ENCODE assay signal across 30 mouse cellular contexts in the genomic region with DNA sequence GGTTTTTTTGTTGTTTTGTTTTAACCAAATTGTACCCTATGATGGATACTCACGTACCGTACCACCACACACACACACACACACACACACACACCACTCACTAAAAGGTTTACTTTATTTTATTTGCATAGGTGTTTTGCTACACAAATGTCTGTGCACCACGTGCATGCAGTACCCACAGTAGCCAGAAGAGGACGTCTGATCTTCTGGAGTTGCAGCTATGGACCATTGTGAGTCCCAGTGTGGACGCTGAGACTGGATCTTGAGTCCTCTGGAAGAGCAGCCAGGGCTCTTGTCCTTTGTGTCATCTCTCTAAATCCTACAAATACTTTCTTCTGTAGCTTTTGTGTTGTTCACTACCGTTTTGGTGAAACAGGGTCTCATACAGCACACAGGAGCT.
A peak's percentile ranks its signal among the peaks of the same experiment; 100 is the strongest.
DNase-seq lines count a peak whose midpoint lies in the region; ATAC-seq and TF ChIP-seq lines count a peak whose summit lies in the region.
"Had no signal": no experiment of that assay in that cellular context is flagged by ENCODE, and none has a peak within 500 bp of the region (broad histone marks: within the 10 kb centered on the region; RNA-seq: fewer than 3 reads in every experiment).

No protein-coding gene starts in this region.

- TF ChIP-seq POLR2A in kidney, adult 2 months (IDR thresholded peaks at IDR 0.05; ENCODE audit: low read depth, low read length) = no peak

- H3K27me3 ChIP-seq in kidney, adult 2 months (replicated peaks; ENCODE audit: control insufficient read depth, insufficient read depth, low read length) = no peaks in the 10 kb centered on the region
- H3K27me3 ChIP-seq in liver, embryonic 14.5 days (ENCODE audit: control insufficient read depth, insufficient read depth, low read length) = no peaks in the 10 kb centered on the region
- no peaks in the 10 kb centered on the region for H3K27me3 ChIP-seq in E14TG2a.4 (ENCODE audit: insufficient read depth, low read length)
- H3K27me3 ChIP-seq in forebrain, embryonic 10.5 days (ENCODE audit: poor library complexity, severe bottlenecking) = peaks cover 3% of the 10 kb centered on the region; the same call in 1 of the 2 replicates
- H3K27me3 ChIP-seq: embryonic facial prominence, embryonic 12.5 days; forebrain, embryonic 15.5 days; hindbrain, embryonic 12.5 days; neural tube, embryonic 15.5 days; stomach, embryonic 15.5 days had no signal

- DNase-seq in kidney, adult 2 months = no peak
- DNase-seq in kidney, postnatal 10 days = no peak
- DNase-seq in liver, embryonic 14.5 days (ENCODE audit: low read depth in 3 of 3, low spot score in 3 of 3) = no peak
- DNase-seq in liver = no peak
- peak; percentile 7 for DNase-seq in ZHBTc4 (ENCODE audit: low read depth, low spot score)
- DNase-seq in forebrain, embryonic 10.5 days (ENCODE audit: extremely low spot score, low spot score) = no peak
- DNase-seq: adrenal gland, adult 8-10 months; cerebellum, adult 11 months; cerebellum, adult 9-10 months; cerebellum, postnatal 36 days; embryo, embryonic 11 days; gastrocnemius, postnatal 10 days; heart, postnatal 14 days; kidney, adult 9 months; kidney, postnatal 25 days; layer of hippocampus, postnatal 36 days; lung, adult 18-20 months; lung, postnatal 14 days; right cerebral cortex, postnatal 25 days; thymus, postnatal 14 days had no signal

- H3K9me3 ChIP-seq in liver, embryonic 14.5 days (ENCODE audit: control insufficient read depth, low read length) = no peaks in the 10 kb centered on the region
- no peaks in the 10 kb centered on the region for H3K9me3 ChIP-seq in E14TG2a.4 (ENCODE audit: low read length)
- H3K9me3 ChIP-seq in forebrain, embryonic 10.5 days = no peaks in the 10 kb centered on the region
- H3K9me3 ChIP-seq: embryonic facial prominence, embryonic 12.5 days; forebrain, embryonic 15.5 days; hindbrain, embryonic 12.5 days; midbrain, embryonic 13.5 days; neural tube, embryonic 15.5 days; stomach, embryonic 15.5 days had no signal

- no peak overlapping the region for H3K4me3 ChIP-seq in kidney, adult 2 months (ENCODE audit: insufficient read depth, low read depth, low read length)
- no peak overlapping the region for H3K4me3 ChIP-seq in liver, embryonic 14.5 days (ENCODE audit: insufficient read depth in 1 of 2, low read depth in 2 of 2, low read length in 2 of 2)
- no peak overlapping the region for H3K4me3 ChIP-seq in E14TG2a.4 (replicated peaks; ENCODE audit: low read length)
- no peak overlapping the region for H3K4me3 ChIP-seq in forebrain, embryonic 10.5 days
- H3K4me3 ChIP-seq: embryonic facial prominence, embryonic 12.5 days; forebrain, embryonic 15.5 days; hindbrain, embryonic 12.5 days; midbrain, embryonic 13.5 days; neural tube, embryonic 15.5 days; stomach, embryonic 15.5 days had no signal

- no peak overlapping the region for H3K9ac ChIP-seq in liver, embryonic 14.5 days (replicated peaks)
- H3K9ac ChIP-seq: embryonic facial prominence, embryonic 12.5 days; forebrain, embryonic 15.5 days; hindbrain, embryonic 12.5 days; midbrain, embryonic 13.5 days; neural tube, embryonic 15.5 days; stomach, embryonic 15.5 days had no signal

- no peaks in the 10 kb centered on the region for H3K4me1 ChIP-seq in kidney, adult 2 months (ENCODE audit: control insufficient read depth, insufficient read depth, low read length)
- no peaks in the 10 kb centered on the region for H3K4me1 ChIP-seq in liver, embryonic 14.5 days (replicated peaks; ENCODE audit: control insufficient read depth in 2 of 2, insufficient read depth in 2 of 2, low read length in 1 of 2)
- H3K4me1 ChIP-seq in E14TG2a.4 (replicated peaks; ENCODE audit: low read depth, low read length) = no peaks in the 10 kb centered on the region
- no peaks in the 10 kb centered on the region for H3K4me1 ChIP-seq in forebrain, embryonic 10.5 days
- H3K4me1 ChIP-seq: embryonic facial prominence, embryonic 12.5 days; forebrain, embryonic 15.5 days; hindbrain, embryonic 12.5 days; midbrain, embryonic 13.5 days; neural tube, embryonic 15.5 days; stomach, embryonic 15.5 days had no signal

- TF ChIP-seq EP300 in liver, embryonic 14.5 days (IDR thresholded peaks at IDR 0.05; ENCODE audit: low read depth) = no peak

- 93% methylated on average over 6 of the region's 6 CpGs for WGBS in kidney, adult 2 months
- WGBS in liver, embryonic 14.5 days (ENCODE audit: insufficient replicate concordance) = 65% methylated on average over 6 of the region's 6 CpGs
- 90% methylated on average over 6 of the region's 6 CpGs for whole genome bisulfite sequencing in forebrain, embryonic 10.5 days

- no peak overlapping the region for H3K4me2 ChIP-seq in liver, embryonic 14.5 days (ENCODE audit: low read depth)
- H3K4me2 ChIP-seq: embryonic facial prominence, embryonic 12.5 days; forebrain, embryonic 15.5 days; hindbrain, embryonic 12.5 days; liver, embryonic 11.5 days; midbrain, embryonic 13.5 days; neural tube, embryonic 15.5 days; stomach, embryonic 15.5 days had no signal

- TF ChIP-seq CTCF in kidney, adult 2 months (conservative IDR thresholded peaks at IDR 0.05; ENCODE audit: insufficient read depth, insufficient read length, low read depth, low read length) = 0 out of 2 replicates have a peak, but pooled peaks have one; percentile 9
- TF ChIP-seq CTCF in liver, embryonic 14.5 days (IDR thresholded peaks at IDR 0.05; ENCODE audit: low read depth) = peak; percentile 17; the same call in 1 of the 2 replicates
- TF ChIP-seq CTCF in E14TG2a.4 (conservative IDR thresholded peaks at IDR 0.05; ENCODE audit: low read length) = peak; percentile 51

- no peak for ATAC-seq in liver, embryonic 14.5 days (ENCODE audit: insufficient read depth)
- ATAC-seq: CD4-positive, CD25-positive, alpha-beta regulatory T cell, adult 4 months; forebrain, embryonic 15.5 days; intestine, embryonic 16.5 days; midbrain, embryonic 13.5 days had no signal

- no peaks in the 10 kb centered on the region for H3K36me3 ChIP-seq in kidney, adult 2 months (ENCODE audit: control insufficient read depth, insufficient read depth, low read length)
- H3K36me3 ChIP-seq in liver, embryonic 14.5 days (replicated peaks; ENCODE audit: control insufficient read depth, insufficient read depth, low read depth) = no peaks in the 10 kb centered on the region
- H3K36me3 ChIP-seq in E14TG2a.4 (ENCODE audit: insufficient read depth, low read length) = no peaks in the 10 kb centered on the region
- peaks cover 10% of the 10 kb centered on the region for H3K36me3 ChIP-seq in forebrain, embryonic 10.5 days (replicated peaks)
- H3K36me3 ChIP-seq: embryonic facial prominence, embryonic 12.5 days; midbrain, embryonic 13.5 days; neural tube, embryonic 15.5 days; stomach, embryonic 15.5 days had no signal

- H3K27ac ChIP-seq in kidney, adult 2 months (ENCODE audit: insufficient read depth, low read depth, low read length) = no peak overlapping the region
- no peak overlapping the region for H3K27ac ChIP-seq in liver, embryonic 14.5 days
- H3K27ac ChIP-seq in forebrain, embryonic 10.5 days = no peak overlapping the region
- H3K27ac ChIP-seq: embryonic facial prominence, embryonic 12.5 days; forebrain, embryonic 15.5 days; hindbrain, embryonic 12.5 days; midbrain, embryonic 13.5 days; neural tube, embryonic 15.5 days; stomach, embryonic 15.5 days had no signal
